Mouse (Mus musculus) bone marrow macrophage, adult 2 months (primary cell): ENCODE results near the gene Hnrnpll. TPM values are rescaled to one million over a fixed set of nuclear protein-coding genes. Genes with fewer than 3 reads are reported as not detected.

Source experiments
- H3K27ac ChIP-seq: 2 replicates; pipeline ENCODE4 v1.5.1; 2012; ENCODE audit warnings: low read depth, low read length; ENCODE audit not compliant: insufficient read depth
- H3K4me1 ChIP-seq: 2 replicates; pipeline ENCODE4 v1.6.1; 2012; ENCODE audit warnings: low read length; ENCODE audit not compliant: control insufficient read depth, insufficient read depth
- H3K4me3 ChIP-seq: 2 replicates; pipeline ENCODE4 v1.5.1; 2012; ENCODE audit warnings: mild to moderate bottlenecking, low read length, moderate library complexity; ENCODE audit not compliant: insufficient read depth
- CTCF ChIP-seq: IDR thresholded peaks from 2 replicates; pipeline ENCODE4 v1.5.1; 2012; ENCODE audit warnings: low read depth, mild to moderate bottlenecking, low read length, moderate library complexity
- POLR2A ChIP-seq: IDR thresholded peaks from 2 replicates; pipeline ENCODE4 v1.6.1; 2012; ENCODE audit warnings: mild to moderate bottlenecking, low read depth, low read length, borderline replicate concordance
- polyA plus RNA-seq: library from polyadenylated mRNA; stranded (reverse); fragments of >200 nt; gene quantifications from 2 replicates; pipeline ENCODE4 v1.2.4, GENCODE M21; 2012; ENCODE audit not compliant: missing spikeins, insufficient read depth, insufficient read length

Gene Hnrnpll
- polyA plus RNA-seq, 1 experiment, result 44.9 TPM

DNA sequence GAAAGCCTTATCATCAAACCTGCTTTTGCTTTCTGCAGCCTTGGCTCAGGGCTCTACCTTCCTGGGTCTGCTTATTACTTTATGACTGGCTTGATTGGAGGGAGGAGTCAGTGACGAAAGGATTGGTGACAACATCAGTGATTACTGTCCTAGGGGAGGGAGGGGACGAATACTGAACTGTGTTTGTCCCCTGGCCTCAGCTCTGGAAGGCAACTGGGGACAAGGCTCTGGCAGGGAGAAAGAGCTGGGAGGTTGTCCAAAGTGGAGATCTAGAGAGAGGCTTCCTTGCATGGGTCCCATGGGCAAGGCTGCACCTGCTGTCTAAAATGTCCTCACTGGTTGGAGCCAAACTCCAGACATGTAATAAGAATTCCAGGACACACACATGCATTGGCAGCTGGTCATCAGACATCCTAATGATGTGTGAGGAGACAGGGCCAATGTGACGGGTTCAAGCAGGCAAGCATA, 59.7 kb downstream of the Hnrnpll start:
- Histone ChIP-seq H3K4me3 (no peak overlapping the region), H3K27ac (no peak overlapping the region), H3K4me1 (peaks cover 10% of the 10 kb centered on the region)
- TF ChIP-seq CTCF, result no peak
- no peak for TF ChIP-seq POLR2A

DNA sequence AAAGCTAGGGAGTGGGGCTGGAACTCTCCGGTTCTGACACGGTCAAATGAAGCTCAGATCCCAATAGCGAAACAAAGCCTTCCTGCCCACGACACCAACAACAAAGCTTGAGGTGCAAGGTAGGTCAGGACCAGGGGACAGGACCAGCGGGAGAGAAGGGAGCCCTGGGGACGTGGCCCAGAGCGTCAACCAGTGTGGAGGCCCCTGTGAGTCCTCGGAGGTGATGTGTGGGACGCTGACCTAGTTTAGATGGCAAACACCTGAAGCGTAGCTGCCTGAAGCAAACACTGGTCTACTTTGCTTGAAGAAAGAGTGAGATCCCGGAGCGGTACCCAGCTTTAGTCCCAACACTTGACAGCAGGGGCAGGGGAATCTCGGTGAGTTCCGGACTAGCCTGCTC, 62.5 kb downstream of the Hnrnpll start:
- no peak for TF ChIP-seq POLR2A
- TF ChIP-seq CTCF, result no peak

DNA sequence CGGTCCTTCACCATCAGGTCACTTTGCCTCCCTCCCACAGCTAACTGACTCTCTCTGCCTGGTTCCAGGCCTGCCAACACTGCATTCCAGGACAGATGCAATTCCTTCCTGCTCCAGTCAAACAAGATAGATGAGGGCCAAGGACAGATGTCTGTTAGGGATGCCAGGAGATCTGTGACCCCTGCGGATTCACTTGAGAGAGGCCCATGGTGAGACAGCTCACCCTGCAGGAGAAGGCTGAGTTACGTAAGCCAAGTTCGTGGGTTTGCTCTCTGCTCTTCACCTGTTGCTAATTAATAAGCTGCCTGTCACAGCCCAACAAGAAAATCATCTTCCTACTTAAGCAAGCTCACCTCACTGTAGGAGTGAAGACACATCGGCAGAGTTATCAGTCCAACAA, 63.1 kb downstream of the Hnrnpll start:
- TF ChIP-seq CTCF, result no peak
- no peak for TF ChIP-seq POLR2A
- Histone ChIP-seq H3K27ac (no peak overlapping the region), H3K4me3 (no peak overlapping the region), H3K4me1 (no peaks in the 10 kb centered on the region)

More for the DNA sequence above, 62.5 kb downstream of the Hnrnpll start:
- no peaks in the 10 kb centered on the region for H3K4me1 ChIP-seq
- H3K4me3 ChIP-seq, result no peak overlapping the region
- H3K27ac ChIP-seq, result no peak overlapping the region

DNA sequence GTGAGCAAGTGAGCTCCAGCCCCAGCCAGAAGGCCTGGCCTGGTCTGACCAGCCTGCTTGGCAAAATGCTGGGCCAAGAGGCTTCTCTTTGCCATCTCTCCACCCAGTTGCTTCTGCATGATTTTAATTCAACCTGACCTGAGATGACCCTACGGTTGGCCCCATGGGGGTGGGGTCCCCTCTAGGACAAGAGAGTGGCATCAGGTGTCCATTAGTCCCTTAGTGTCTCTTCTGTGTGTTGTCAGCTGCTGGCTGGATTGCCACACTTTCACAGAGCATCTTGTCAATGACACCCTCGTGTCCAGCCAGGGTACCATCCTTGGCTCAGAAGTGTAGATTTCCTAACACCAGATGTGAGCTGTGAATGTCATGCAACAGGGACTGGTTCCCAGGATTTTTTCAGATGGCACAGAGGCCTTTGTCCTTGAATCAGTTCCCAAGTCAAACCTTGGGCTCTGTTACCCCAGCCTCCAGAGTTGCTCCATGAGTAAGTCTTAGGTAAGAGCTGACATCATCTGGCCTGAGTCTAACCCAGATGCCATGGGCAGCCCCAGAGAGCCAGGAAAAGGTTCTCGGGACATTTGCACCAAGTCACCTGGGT, 66.9 kb downstream of the Hnrnpll start:
- Histone ChIP-seq H3K27ac (no peak overlapping the region), H3K4me1 (no peaks in the 10 kb centered on the region), H3K4me3 (no peak overlapping the region)
- TF ChIP-seq CTCF, result no peak
- no peak for TF ChIP-seq POLR2A

DNA sequence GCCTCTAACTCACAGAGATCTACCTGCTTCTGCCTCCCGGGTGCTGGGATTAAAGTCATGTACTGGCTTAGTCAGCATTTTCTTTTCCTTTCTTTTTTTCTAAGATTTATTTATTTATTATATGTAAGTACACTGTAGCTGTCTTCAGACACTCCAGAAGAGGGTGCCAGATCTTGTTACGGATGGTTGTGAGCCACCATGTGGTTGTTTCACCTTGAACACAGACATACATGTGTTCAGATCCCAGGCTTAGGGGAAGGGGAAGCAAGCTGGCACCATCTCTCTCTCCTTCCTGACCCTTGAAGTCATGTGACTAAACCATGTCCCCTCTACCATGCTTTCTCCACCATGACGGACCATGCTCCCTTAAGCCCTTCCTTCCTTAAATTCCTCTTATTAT, 70.0 kb downstream of the Hnrnpll start:
- Histone ChIP-seq H3K27ac (no peak overlapping the region), H3K4me3 (no peak overlapping the region), H3K4me1 (no peaks in the 10 kb centered on the region)
- no peak for TF ChIP-seq CTCF
- TF ChIP-seq POLR2A, result no peak

DNA sequence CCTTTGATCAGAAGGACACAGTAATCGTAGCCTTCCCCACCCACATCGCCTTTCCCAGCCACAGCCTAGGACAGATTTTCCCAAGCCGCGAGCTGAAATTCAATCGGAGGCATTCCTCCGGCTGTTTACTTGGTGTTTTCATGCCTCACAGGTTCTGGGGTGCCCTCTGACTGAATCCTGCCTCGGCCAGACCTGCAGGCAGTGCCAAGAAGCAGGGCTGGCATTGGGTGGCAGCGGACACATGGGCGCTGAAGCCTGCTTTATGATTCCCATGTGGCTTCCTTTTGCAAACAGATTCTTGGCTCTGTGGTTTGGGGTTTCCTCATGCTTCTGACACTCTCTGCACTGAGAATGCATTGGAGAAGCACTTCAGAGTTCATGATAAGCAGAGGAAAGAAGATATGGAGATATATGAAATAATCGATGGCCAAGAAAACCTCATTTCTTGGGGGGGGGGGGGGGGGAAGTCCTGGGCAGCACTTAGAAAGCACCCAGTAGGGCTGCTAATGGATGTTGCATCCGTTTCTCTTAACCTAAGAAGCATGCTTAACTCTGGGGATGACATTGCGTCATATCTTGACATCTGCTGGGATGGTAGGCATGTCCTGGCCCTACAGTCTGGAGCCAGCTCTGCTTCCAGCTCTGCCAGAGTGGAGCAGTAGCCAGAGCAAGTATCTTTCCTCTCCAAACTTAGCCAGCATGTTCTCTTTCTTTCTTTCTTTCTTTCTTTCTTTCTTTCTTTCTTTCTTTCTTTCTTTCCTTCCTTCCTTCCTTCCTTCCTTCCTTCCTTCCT, 70.8 kb downstream of the Hnrnpll start:
- TF ChIP-seq POLR2A (no peak), CTCF (no peak)
- no peak overlapping the region for H3K27ac ChIP-seq
- no peaks in the 10 kb centered on the region for H3K4me1 ChIP-seq
- H3K4me3 ChIP-seq, result no peak overlapping the region

DNA sequence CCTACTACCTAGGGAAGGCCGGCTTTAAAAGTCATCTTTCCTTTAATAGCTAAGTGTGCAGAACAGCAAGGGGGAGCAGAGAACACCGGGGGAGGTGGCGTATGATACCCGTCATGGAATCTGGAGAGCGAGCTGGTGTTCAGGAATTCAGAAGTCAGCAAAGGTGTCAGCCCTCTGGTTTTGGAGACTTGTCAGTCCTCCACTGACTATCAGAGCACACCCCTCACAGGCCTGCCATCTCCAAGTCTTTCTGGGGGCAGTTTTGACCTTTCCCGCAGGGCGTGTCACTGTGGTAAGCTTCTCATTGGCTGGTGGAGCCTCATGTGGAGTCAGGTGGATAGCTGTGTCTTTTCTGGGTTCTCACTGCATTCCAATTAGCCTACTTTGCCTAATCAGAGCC, 72.0 kb downstream of the Hnrnpll start:
- Histone ChIP-seq H3K4me3 (no peak overlapping the region), H3K27ac (no peak overlapping the region), H3K4me1 (no peaks in the 10 kb centered on the region)
- TF ChIP-seq POLR2A, result no peak
- no peak for TF ChIP-seq CTCF

DNA sequence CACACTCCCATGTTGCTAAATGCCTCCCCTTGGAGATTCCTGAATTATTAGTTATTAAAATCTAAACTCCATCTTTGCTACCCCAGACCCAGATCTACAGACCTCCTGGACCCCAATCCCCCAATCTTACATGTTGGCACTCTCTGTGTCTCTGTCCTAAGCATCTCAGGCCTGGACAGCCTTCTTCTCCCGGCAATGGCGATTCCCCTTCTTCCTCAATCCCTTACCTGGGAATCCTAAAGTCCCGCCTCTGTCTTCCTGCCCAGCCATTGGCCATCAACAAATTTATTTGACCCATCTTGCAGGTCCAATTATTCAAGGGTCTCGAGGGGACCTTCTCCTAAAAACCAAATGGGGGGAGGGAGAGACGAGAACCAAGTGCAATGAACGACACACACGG, 77.7 kb downstream of the Hnrnpll start:
- Histone ChIP-seq H3K4me1 (no peaks in the 10 kb centered on the region), H3K27ac (no peak overlapping the region), H3K4me3 (no peak overlapping the region)
- TF ChIP-seq POLR2A, result no peak
- TF ChIP-seq CTCF, result no peak

DNA sequence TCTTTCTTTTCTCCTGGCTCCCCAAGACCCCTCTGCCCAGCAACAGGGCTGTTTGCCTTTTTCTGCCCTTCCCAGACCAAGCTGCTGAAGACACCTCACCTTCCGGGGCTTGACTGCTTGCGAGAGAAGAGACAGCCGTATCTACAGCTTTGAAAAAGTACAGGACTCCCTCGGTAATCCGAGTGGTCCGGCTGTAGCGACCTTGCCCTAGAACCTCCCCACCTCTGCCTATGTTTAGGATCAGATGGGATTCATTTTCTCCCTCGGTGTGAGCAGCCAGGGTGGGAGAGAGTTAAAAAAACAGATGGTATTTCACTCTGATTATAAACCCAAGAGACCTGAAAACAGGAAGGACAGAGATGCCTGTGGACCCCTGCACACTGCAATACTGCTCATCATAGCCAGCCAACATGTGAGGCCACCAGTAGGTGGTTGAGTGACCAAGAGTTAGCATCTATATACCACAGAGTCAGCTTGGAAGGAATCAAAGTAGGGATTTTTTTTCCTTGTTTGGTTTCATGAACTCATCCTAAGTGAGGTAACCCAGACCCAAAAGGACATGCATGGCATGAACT, 79.1 kb downstream of the Hnrnpll start:
- Histone ChIP-seq H3K4me1 (no peaks in the 10 kb centered on the region), H3K27ac (no peak overlapping the region), H3K4me3 (no peak overlapping the region)
- TF ChIP-seq CTCF (no peak), POLR2A (no peak)

DNA sequence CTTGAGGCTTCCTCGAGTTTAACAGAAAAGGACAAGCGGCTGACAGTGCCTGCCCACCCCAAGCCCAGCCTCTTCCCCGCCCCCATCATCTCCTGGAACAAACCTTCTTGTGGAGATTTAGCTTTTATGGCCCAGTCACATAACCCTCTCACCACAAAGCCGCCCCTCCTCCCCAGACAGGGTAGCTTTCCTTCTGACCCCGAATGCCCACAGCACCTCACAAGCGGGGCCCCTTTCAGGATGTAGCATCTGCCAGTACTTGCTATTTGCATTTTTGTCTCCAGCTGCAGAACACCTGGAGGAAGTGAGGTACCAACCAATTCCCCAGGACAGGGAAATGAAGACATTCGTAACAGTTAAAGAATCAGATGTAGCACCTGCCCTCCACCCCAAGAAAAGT, 79.6 kb downstream of the Hnrnpll start:
- Histone ChIP-seq H3K27ac (no peak overlapping the region), H3K4me1 (no peaks in the 10 kb centered on the region), H3K4me3 (no peak overlapping the region)
- TF ChIP-seq POLR2A, result no peak
